Mouse (Mus musculus) bone marrow macrophage, adult 2 months (primary cell): Measurements from ENCODE around the gene Fgf4.

Source experiments
- CTCF ChIP-seq: IDR thresholded peaks from 2 replicates; pipeline ENCODE4 v1.5.1; 2012; ENCODE audit warnings: low read depth, mild to moderate bottlenecking, low read length, moderate library complexity
- POLR2A ChIP-seq: IDR thresholded peaks from 2 replicates; pipeline ENCODE4 v1.6.1; 2012; ENCODE audit warnings: mild to moderate bottlenecking, low read depth, low read length, borderline replicate concordance

GRCm38 (mm10) chr7:144821901-144822300, 25.3 kb upstream of the Fgf4 start:
- TF ChIP-seq CTCF, result no peak
- no peak for TF ChIP-seq POLR2A
